Mouse (Mus musculus) liver, adult (tissue): ENCODE measurements around the gene Ptpra.

Experiments
- GATA4 ChIP-seq: IDR thresholded peaks from 2 replicates; pipeline ENCODE4 v1.6.1; 2014; ENCODE audit warnings: mild to moderate bottlenecking, low read length; ENCODE audit not compliant: insufficient replicate concordance

Ptpra gene

DNA sequence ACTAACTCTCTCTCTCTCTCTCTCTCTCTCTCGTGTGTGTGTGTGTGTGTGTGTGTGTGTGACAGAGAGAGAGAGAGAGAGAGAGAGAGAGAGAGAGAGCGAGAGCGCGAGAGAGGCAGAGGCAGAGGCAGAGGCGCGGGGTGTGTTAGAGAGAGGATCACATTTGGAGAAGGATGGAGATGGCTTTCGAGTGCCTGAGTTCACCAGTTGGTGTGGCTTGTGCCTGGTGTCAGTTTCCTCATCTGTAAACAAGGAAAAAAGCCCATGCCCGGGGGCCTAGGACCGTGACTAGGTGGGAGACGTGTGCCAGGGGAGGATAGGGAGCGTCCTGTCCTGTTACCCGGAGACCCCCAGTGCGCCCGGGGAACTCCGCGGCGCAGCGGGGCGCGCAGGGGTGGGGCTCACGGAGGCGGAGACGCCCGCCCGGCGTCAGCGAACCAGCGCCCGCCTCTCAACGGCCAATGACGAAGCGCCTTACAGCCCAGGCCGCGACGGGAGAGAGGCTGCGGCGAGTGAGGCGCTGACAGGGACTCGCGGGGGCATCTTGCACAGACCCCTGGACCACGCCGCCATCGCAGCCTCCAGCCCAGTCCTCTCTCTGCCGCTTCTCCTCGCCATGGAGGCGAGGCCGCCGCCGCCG is at the start of gene Ptpra:
Gene Ptpra (plus strand): TSS at position 485 of the 640 bp plus-strand sequence.
- TF ChIP-seq GATA4 = no peak

DNA sequence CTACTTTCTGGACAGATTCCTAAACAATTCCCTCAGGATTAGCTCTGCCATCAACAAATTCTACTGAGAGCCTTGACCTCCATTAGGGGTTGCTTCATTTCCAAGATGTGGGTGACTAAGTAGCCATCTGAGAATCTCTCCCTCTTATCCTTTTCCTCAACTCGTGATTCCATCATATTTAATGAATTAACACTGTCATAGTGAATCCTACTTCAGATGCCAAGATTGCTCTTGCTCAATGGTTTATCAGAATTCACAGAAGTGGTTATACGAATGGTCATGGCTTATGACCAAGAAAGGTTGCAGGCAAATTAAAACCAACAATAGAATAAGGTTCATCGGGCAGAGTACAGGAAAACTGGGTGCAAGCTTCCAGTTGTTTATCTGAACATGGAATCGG is 48.2 kb upstream of the Ptpra start:
- no peak for TF ChIP-seq GATA4

DNA sequence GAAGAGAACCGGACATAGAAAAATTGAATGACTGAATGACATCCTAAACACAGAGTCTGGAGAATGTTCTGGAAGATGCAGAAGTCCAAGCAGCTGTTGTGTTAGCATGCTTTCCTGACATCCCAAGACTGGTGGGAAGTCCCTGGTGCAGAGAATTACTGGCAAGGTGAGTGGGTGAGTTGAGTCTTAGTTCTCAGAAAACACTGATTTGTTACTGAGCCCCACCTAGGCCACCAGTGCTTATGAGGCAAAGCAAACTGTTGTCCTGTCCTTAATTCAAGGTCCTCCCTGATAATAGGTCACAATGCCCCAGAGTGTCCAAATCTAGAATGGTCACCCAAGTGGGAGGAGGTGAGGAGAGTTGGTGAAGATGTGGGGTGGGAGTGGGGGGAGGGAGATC is 45.1 kb upstream of the Ptpra start, which contains the start of the genes Gm28372 and 1700020A23Rik:
Gene Gm28372 (plus strand): TSS at position 301 of the 400 bp plus-strand sequence.
Gene 1700020A23Rik (plus strand): TSS at position 321 of the 400 bp plus-strand sequence.
- TF ChIP-seq GATA4 = no peak

DNA sequence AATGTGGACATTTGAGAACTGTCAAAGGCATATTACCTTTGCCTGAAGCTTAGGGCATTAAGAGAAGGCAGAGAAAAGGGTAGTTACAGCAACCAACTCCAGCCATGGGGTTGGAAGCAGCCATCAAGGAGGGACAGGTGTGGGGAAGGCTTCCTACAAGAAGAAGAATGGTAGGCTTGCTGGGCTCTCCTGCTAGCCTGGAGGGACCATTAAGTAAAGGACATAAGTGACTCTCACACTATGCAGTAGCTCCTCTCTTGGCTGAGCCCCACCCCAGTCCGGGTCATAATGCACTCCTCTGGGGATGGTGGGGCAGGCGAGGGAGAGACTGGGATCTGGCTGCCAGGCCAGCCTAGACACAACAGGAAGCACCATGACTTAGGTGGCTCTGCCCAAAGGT is 43.9 kb upstream of the Ptpra start, which contains the start of gene Tmem239:
Gene Tmem239 (plus strand): TSS at position 301 of the 400 bp plus-strand sequence.
- no peak for TF ChIP-seq GATA4

DNA sequence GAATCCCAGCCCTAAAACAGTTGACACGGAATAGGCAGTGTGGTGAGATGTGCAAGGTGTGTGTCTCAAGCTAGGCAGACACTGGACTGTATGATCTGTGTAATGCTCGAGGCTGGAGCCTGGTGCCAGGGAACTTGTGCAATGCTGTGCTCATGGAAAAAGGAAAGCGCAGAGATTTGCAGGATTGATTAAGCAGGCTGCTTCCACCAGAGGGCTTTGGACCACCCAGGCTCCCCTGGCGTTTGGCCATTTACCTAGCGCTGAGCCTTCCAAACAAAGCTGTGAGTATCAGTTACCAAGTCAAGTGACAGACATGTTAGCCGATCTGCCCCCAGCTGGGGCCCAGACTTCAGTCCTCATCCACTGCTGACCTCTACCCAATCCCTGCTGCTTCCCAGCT is 41.9 kb upstream of the Ptpra start:
- TF ChIP-seq GATA4 = no peak

DNA sequence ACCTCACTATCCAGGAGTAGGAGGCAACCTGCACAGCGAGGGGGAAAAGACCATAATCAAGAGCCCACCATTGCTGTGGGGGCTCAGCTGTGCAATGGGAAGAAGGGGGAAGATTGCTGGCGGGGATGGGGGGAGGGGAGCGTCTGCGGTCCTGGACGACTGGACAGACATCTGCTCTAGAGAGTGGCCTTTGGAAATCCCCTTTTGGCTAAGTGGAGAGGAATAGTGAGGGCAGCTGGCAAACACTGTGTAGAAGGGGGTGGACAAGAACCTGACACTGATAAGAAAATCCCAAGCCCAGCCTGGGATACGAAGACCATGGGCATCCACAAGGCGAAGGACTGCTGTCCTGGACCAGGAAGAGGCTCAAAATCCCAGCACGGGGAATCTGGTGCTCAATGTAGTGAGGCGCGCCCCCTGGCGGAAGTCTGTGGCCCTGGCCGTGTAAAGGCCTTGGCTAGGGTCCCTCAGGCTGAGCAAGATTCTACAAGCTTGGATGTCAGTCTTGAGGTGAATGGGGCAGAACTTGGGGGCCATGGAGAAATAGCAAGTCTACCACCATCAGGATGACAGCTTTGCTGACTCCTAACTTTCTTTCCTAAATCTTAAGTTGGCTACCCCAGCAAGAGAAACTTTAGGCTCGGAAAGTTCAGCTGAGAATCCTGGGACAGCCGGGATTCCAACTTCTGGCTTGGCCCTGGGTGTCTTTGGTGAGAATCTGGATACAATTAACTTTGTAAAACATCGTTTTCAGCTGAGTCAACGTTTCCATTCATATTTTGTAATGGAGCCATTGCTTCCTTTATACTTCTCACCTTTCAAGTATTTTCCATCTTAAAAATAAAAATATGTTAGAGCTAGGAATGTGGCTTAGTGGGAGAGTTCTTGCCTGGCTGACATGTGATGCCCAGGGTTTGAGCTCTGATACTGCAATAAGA is 38.3 kb upstream of the Ptpra start:
- TF ChIP-seq GATA4 = no peak

DNA sequence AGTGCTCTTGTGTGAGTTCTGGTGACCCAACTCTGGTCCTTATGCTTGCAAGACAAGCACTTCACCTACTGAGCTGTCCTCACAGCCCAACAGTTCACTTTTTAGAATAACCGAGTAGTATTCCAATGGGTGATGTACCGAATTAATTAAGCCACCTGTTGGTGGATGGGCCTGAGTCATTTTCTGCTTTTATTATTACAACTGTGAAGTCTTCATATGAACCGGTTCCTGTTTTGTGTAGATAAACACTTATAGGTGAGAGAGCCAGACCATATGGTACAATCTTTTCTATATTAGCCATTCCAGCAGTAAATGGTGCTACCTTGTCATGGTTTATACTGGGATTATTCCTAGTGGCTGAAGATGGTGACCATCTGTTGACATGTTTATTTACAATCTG is 37.3 kb upstream of the Ptpra start:
- no peak for TF ChIP-seq GATA4

DNA sequence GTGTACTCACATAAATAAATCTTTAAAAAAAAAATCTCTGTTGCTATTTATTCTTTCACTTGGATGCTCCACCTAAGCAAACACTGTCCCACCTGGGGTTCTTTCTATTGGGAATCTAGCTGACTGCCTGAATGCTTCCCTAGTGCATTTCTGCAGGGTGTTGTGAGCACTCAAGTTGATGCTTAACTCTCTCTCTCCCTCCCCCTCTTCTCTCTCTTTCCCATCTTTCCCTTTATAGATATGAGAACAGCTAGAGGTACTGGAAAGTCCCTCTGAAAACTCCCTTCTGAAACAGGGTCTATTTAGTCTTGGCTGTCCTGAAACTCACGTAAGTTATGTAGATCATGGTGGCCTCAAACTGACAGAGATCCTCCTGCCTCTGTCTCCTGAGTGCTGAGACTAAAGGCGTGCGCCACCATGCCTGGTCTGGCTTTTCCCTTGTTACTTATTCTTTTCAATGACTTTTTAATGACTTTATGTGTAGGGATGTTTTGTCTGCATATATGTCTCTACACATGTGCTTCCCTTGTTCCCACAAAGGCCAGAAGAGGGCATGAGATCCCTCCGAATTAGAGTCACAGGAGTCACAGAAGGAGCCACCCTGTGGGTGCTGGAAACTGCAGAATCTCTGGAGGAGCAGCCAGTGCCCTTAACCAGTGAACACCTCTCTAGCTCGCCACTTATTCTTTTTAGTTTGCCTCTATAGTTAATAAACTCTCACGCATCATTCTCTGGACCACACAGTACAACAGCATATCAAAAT is 35.8 kb upstream of the Ptpra start:
- TF ChIP-seq GATA4 = no peak

DNA sequence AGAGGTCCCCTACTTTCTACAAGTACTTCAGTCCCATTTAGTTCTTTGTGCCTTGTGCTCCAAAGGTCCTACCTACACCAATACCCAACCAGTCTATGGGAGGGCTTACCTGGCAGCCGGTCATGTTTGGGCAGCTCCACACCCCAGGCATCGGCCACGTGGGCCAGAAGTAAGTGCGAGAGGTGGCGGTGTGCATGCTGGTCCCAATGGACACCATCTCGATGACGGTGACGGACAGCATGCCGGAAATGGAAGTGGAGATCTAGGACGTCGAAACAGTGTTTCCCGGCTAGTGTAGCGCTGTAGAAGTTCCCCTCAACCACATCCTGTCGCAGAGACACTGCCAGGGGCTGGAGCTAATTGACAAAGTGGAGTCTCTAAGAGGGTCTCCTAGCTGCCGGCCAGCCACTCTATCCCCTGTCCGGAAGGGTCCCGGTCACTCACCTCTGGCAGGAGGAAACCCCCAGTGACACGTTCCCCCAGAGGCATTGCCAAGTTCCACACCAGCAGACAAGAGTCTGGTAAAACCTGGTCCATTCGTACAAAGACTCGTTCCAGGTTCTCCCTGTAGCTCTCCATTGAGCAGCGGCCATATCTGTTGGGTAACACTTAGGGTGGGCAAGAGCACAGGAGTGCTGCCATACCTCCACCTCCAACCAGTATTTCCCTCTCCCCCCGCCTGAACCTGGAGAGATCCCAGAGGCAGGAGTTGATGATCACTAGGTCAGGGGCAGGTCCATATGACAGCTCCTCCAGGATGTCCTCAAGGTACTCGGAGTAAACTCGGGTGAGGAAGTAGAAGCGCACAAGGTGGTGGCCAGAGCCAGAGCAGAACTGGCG is 28.1 kb upstream of the Ptpra start:
- no peak for TF ChIP-seq GATA4

DNA sequence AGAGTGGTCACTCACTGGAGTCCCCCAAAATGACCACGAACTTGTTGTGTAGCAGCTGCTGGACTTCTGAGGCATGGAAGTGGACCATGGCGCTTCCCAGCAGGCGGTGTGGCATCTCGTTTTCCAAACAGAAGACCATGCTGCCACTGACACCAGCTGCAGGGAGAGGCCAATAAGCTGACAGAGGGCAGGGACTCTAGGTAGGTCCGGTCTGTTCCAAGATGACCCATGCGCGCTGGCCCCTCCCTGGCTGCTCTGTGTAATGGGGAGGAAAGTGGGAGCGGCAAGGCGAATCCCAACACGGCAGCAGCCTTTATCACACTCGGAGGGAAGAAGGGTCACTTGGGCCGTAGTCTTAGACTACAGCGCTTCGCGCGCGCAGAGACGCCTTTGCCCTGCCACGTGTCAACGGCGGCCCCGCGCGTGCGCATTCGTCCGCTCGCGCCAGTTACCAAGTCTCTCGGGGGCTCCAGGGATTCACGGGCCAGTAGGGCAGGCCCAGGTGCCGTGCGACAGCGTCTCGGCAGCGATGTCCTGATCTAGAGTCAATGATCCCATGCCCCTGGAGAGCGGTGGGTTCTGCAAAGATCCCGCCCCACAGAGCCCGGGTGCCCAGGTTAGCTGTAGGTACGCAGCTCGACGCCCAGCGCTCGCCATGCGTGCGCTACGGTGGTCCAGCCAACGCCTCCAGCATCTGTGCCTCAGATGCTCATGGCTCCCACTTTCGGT is 26.5 kb upstream of the Ptpra start:
- no peak for TF ChIP-seq GATA4

DNA sequence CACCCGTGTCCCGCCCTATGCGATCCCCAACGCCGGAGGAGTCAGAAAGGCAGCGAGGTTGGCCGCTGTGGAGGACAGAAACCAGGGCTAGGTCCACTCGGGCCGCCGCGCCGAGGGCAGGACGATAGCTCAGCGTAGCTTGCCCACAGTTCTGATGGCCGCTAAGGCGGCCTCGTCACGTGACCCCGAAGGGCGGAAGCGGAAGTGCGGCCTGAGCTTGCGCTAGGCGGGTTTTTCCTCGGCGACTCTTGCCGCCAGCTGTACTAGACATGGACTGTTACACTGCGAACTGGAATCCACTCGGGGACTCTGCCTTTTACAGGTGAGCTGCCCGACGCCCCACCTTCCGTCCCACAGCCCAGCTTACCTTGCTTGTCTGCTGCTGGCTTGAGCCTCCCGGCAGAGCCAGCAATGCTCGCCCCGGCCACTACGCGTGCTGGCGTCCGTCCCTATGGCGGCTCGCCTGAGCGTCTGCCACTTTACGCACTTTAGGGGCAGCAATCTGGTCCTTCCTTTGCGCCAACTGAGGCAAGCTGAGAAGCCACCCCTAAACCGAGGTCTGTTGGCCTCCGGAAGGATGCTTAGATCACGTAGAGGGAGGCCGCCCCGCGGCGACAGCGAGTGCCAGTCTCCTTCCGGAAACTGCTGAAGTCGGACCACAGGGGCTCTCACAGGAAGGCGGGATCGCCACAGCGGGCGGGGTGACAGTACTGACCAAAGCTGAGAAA is 25.8 kb upstream of the Ptpra start, which contains the start of the genes Vps16 and Pced1a:
Gene Vps16 (plus strand): TSS at position 214 of the 728 bp plus-strand sequence.
Gene Pced1a (minus strand): TSS at position 576 of the 728 bp plus-strand sequence.
- TF ChIP-seq GATA4 = peak; percentile 7; the same call in 1 of the 2 replicates

DNA sequence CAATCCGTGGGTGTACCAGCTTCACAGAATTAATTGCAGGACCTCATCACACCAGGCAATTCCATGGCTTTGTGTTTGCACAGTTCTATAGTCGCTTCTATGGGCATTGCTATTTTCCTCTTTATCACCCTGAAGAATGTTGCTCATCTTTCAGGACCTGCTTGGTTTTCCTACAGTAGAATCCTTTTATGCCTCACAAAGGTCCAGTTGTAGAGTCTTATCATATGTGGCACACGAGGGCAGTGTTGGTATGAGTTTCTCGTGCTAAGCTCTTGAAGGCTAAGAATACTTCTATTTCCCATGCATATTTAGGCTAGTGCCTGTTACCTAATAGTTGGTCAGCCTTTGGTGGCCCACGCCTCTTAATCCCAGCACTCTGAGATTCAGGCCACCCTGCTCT is 25.0 kb upstream of the Ptpra start:
- TF ChIP-seq GATA4 = no peak

DNA sequence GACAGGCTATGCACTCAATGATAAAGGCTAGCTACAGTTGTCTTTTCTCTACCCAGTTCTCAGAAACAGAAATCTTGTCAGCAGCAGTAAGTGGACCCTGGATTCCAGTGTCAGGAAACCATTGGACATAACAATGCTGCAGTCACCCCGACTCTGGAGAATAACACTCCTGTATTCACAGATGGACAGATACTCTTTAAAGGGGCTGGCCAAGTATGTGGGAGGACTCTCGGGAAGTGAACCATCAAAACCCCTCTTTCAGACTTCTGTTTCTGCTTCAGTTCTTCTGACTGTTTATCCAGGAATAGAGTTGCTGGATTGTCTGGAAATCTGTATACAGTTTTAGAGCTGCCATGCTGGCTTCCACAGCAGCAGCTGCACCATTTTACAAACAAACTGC is 20.2 kb upstream of the Ptpra start:
- no peak for TF ChIP-seq GATA4

DNA sequence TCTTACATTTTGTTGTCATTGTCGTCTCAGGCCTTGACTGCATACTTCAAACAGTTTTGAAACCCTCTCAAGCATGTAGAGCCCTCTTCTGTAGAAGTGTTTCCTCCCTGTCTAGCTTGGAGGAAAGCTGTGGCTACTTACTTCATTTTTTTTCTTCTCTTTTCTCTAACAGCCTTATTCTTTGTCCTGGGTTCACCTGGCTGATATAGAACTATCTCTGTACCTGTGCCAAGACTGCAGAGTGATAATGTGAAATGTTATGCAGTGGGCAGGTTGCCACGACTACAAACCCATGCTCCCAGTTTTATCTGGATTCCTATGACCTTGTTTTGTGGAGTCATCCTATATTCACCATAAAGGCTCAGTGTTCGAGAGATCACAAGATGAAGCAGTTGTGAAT is 19.6 kb upstream of the Ptpra start:
- no peak for TF ChIP-seq GATA4
